Mouse (Mus musculus) thymus, adult 2 months (tissue): ENCODE data around the gene Abr. TPM values are rescaled to one million over a fixed set of nuclear protein-coding genes. Genes with fewer than 3 reads are reported as not detected.

ENCODE experiments used
- DNase-seq: peaks from one replicate; pipeline ENCODE4 v3.0.0; 2021
- H3K27ac ChIP-seq: fragments of 200-500 bp; 2 replicates; pipeline ENCODE4 v1.5.1; 2012; ENCODE audit warnings: low read length, control low read depth; ENCODE audit not compliant: control insufficient read depth, insufficient read depth
- H3K27me3 ChIP-seq: fragments of 200-500 bp; 2 replicates; pipeline ENCODE4 v1.6.1; 2012; ENCODE audit warnings: mild to moderate bottlenecking, low read length, moderate library complexity, mixed read lengths; ENCODE audit not compliant: control insufficient read depth, insufficient read depth
- H3K36me3 ChIP-seq: fragments of 200-500 bp; 2 replicates; pipeline ENCODE4 v1.6.1; 2012; ENCODE audit warnings: mild to moderate bottlenecking, low read length, moderate library complexity; ENCODE audit not compliant: control insufficient read depth, insufficient read depth
- H3K4me1 ChIP-seq: fragments of 200-500 bp; replicated peaks from 2 replicates; pipeline ENCODE4 v1.6.1; 2012; ENCODE audit warnings: low read length; ENCODE audit not compliant: control insufficient read depth, insufficient read depth
- H3K4me3 ChIP-seq: fragments of 200-500 bp; 2 replicates; pipeline ENCODE4 v1.5.1; 2012; ENCODE audit warnings: mild to moderate bottlenecking, low read length, control low read depth, moderate library complexity; ENCODE audit not compliant: control insufficient read depth, insufficient read depth
- CTCF ChIP-seq: fragments of 200-500 bp; IDR thresholded peaks from 2 replicates; pipeline ENCODE4 v1.5.1; 2012; ENCODE audit warnings: mild to moderate bottlenecking, control low read depth, low read length, moderate library complexity, borderline replicate concordance; ENCODE audit not compliant: control insufficient read depth, poor library complexity, insufficient read depth; ENCODE audit errors: extremely low read depth
- POLR2A ChIP-seq: fragments of 200-500 bp; IDR thresholded peaks from 2 replicates; pipeline ENCODE4 v1.6.1; 2012; ENCODE audit warnings: mild to moderate bottlenecking, low read length, control low read depth, moderate library complexity; ENCODE audit not compliant: control insufficient read depth, poor library complexity, insufficient read depth; ENCODE audit errors: extremely low read depth
- WGBS: fragments of 180-500 bp; shearing (Covaris S2); methylation state at CpG from one replicate; pipeline ENCODE4 v1.1.7; 2018; 5-methylcytosine and 5-hydroxymethylcytosine counted together
- polyA plus RNA-seq: library from polyadenylated mRNA; depleted of rRNA; stranded (reverse); fragments of >200 nt; gene quantifications from 2 replicates; pipeline ENCODE4 v1.2.3, GENCODE M21; 2012

Abr gene
- polyA plus RNA-seq, 1 experiment = 75.0 TPM

- no peak for TF ChIP-seq POLR2A
- no peak for TF ChIP-seq CTCF
- Histone ChIP-seq H3K4me3 (no peak overlapping the region), H3K27me3 (no peaks in the 10 kb centered on the region), H3K27ac (no peak overlapping the region), H3K36me3 (no peaks in the 10 kb centered on the region), H3K4me1 (no peaks in the 10 kb centered on the region)
- 80% methylated on average over 3 of the region's 3 CpGs for WGBS
- DNase-seq = no peak
Measured at GRCm38 (mm10) chr11:76652838-76653334, 30.8 kb upstream of the Abr start.

- H3K4me3 ChIP-seq = no peak overlapping the region
- no peak for DNase-seq
- TF ChIP-seq CTCF (no peak), POLR2A (no peak)
- no peaks in the 10 kb centered on the region for H3K36me3 ChIP-seq
- H3K27me3 ChIP-seq = no peaks in the 10 kb centered on the region
- H3K27ac ChIP-seq = no peak overlapping the region
- 63% methylated on average over 14 of the region's 14 CpGs for WGBS
- H3K4me1 ChIP-seq = no peaks in the 10 kb centered on the region
Measured at GRCm38 (mm10) chr11:76650862-76651560, 28.9 kb upstream of the Abr start.

GRCm38 (mm10) chr11:76647500-76647899, 25.4 kb upstream of the Abr start:
- 0 out of 2 replicates have a peak, but pooled peaks have one; percentile 17 for TF ChIP-seq POLR2A
- peak; percentile 74; the same call in 1 of the 2 replicates for TF ChIP-seq CTCF
- Histone ChIP-seq H3K27ac (no peak overlapping the region), H3K4me3 (no peak overlapping the region), H3K27me3 (no peaks in the 10 kb centered on the region; the same call in 1 of the 2 replicates), H3K4me1 (no peaks in the 10 kb centered on the region; the same call in 1 of the 2 replicates), H3K36me3 (no peaks in the 10 kb centered on the region)
- under 1% methylated on average over 9 of the region's 9 CpGs for WGBS
- DNase-seq = peak; percentile 76

GRCm38 (mm10) chr11:76647062-76647461, 24.9 kb upstream of the Abr start:
- 29% methylated on average over 7 of the region's 7 CpGs for WGBS
- no peak overlapping the region for H3K27ac ChIP-seq
- no peak for TF ChIP-seq CTCF
- no peak for TF ChIP-seq POLR2A
- H3K27me3 ChIP-seq = no peaks in the 10 kb centered on the region; the same call in 1 of the 2 replicates
- no peaks in the 10 kb centered on the region for H3K36me3 ChIP-seq
- H3K4me1 ChIP-seq = no peaks in the 10 kb centered on the region; the same call in 1 of the 2 replicates
- H3K4me3 ChIP-seq = no peak overlapping the region
- no peak for DNase-seq

- peak overlapping the region; percentile 12; the same call in 1 of the 2 replicates for H3K4me3 ChIP-seq
- no peaks in the 10 kb centered on the region; the same call in 1 of the 2 replicates for H3K4me1 ChIP-seq
- H3K36me3 ChIP-seq = no peaks in the 10 kb centered on the region
- TF ChIP-seq POLR2A (no peak), CTCF (peak; percentile 94)
- DNase-seq = peak; percentile 87
- H3K27me3 ChIP-seq = no peaks in the 10 kb centered on the region; the same call in 1 of the 2 replicates
- WGBS = under 1% methylated on average over 19 of the region's 19 CpGs
- no peak overlapping the region for H3K27ac ChIP-seq
Measured at GRCm38 (mm10) chr11:76645955-76646354, 23.8 kb upstream of the Abr start.

GRCm38 (mm10) chr11:76645036-76645435, 22.9 kb upstream of the Abr start:
- Histone ChIP-seq H3K4me3 (no peak overlapping the region), H3K27me3 (no peaks in the 10 kb centered on the region; the same call in 1 of the 2 replicates), H3K27ac (no peak overlapping the region), H3K36me3 (no peaks in the 10 kb centered on the region), H3K4me1 (no peaks in the 10 kb centered on the region; the same call in 1 of the 2 replicates)
- TF ChIP-seq CTCF = no peak
- TF ChIP-seq POLR2A = no peak
- DNase-seq = no peak
- 19% methylated on average over 9 of the region's 9 CpGs for WGBS

- Histone ChIP-seq H3K4me1 (no peaks in the 10 kb centered on the region; the same call in 1 of the 2 replicates), H3K36me3 (no peaks in the 10 kb centered on the region), H3K27me3 (no peaks in the 10 kb centered on the region; the same call in 1 of the 2 replicates), H3K27ac (no peak overlapping the region), H3K4me3 (no peak overlapping the region)
- TF ChIP-seq CTCF = no peak
- TF ChIP-seq POLR2A = no peak
- DNase-seq = no peak
- WGBS = 90% methylated on average over 6 of the region's 6 CpGs
Measured at GRCm38 (mm10) chr11:76644257-76644656, 22.1 kb upstream of the Abr start.
